Mouse (Mus musculus) liver, adult 2 months (tissue): ENCODE results near the gene St6galnac3.

Experiments
- CTCF ChIP-seq: fragments of 200-500 bp; IDR thresholded peaks from 2 replicates; pipeline ENCODE4 v1.5.1; 2011; ENCODE audit warnings: low read depth, low read length, control low read depth
- POLR2A ChIP-seq: fragments of 200-500 bp; IDR thresholded peaks from 2 replicates; pipeline ENCODE4 v1.6.1; 2011; ENCODE audit warnings: low read length, control low read depth; ENCODE audit not compliant: insufficient read depth; ENCODE audit errors: extremely low read depth

DNA sequence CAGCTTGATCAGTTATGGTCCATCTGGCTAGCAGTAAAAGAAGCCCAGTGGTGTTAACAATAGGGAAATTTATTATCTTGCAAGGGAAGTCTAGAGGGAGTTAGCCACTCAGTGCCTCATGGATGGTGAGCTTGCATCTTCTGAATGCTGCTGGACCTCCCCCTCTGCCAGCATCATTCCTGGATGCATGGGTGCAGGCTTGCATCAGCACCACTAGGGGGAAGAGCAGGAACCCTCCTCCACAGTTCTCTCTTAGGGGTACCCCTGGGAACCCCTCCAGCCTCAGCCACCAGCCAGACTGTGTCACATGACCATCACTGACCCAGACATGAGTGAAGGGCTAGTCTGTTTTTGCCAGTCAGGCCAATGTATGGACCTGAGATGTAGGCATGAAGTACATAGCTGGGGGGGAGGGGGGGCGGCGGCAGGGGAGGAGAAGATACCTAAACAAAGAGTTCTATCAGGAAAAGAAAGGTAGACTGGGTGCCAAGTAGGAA is 31.6 kb upstream of the St6galnac3 start:
- TF ChIP-seq CTCF: 0 out of 2 replicates have a peak, but pooled peaks have one; percentile 4
- TF ChIP-seq POLR2A: no peak
